Mouse (Mus musculus): ENCODE measurements around the gene Myo18a. TPM values are rescaled to one million over a fixed set of nuclear protein-coding genes. Genes with fewer than 3 reads are reported as not detected.
"Not testable (repeated sequence)": the region's sequence is repeated elsewhere in the genome, so short reads cannot be mapped to it uniquely, and the experiment has no call there.

Myo18a gene
- 23.5 and 24.5 TPM in 2 replicates for polyA plus RNA-seq (2012; rRNA removed)

DNA sequence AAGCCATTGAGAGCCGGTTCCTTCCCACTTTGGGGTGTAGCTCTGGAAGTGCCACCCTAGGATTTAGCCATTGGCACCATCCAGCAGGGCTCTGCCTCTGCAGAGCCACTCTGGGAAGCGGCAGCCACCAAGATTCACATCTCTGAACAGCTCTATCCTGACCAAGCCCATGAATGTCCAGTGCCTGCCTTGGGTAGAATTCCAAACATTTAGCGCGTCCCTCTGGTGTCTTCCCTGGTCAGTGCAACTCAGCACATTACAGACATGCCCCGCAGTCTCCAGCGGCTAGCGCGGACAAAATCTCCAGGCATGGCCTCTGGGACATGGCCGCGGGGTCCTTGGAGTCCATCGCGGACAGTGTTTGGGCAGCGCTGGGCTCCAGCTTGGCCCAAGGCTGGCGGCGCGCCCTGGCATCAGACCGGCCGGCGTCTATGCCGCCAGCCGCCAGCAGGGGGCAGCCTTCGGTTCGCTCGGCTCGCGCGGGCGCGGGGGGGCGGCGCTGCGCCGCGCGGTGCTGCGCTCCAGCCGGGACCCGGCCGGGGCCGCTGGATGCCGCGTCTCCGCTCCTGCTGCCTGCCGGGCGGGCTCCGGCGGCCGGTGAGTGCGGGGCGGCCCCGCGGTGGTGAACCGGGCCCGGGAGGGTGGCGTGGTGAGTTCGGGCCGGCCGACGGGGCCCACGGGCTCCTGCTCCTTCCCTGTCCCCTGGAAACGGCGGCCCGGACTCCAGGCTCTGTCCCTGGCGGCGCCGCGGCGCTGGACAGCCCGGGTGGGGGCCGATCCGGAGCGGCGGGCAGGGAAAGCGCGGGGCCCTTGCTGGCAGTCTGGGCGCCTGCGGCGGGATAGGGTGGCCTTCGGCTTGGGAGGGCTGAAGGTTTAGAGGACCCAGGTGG lies at the start of gene Myo18a:
Gene Myo18a, plus strand, starts transcription at position 464 of the 890 bp plus-strand sequence.
- DNase-seq (ENCODE audit: low read depth): no peak

DNA sequence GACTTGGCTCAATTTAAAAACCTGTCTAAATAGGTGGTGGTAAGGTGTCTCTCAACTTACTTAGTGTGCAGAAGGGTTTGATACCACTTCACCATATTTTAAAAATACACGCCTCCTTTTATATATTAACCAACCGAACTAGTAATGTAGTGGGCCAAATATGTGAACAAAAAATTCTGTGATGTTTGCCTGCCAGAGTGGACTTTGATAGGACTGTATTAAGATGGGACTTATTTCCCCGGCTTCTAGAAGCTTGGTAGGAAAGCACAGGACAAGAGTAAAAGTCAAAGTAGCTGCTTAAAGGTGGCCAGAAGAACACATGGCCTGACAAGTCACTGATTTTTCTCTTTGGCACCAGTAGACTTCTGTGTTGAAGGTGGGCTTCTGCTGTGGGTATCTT lies 49.3 kb upstream of the Myo18a start:
- no peak for DNase-seq (ENCODE audit: low read depth)

DNA sequence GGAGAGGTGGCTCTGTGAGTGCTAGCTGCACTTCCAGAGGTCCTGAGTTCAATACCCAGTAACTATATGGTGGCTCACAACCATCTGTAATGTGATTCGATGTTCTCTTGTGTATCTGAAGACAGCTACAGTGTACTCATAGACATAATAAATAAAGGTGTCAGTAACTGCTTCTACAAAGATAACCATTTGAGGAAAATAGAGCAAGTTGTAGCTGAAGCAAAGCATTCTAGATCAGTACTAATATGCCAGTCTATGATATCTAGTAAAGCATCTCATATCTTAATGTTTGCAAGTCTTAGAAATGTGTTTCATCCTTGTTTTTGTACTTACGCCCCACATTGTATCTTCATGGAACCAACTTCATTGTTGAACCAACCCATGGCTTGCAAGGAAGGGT lies 44.0 kb upstream of the Myo18a start:
- no peak for DNase-seq (ENCODE audit: low read depth)

DNA sequence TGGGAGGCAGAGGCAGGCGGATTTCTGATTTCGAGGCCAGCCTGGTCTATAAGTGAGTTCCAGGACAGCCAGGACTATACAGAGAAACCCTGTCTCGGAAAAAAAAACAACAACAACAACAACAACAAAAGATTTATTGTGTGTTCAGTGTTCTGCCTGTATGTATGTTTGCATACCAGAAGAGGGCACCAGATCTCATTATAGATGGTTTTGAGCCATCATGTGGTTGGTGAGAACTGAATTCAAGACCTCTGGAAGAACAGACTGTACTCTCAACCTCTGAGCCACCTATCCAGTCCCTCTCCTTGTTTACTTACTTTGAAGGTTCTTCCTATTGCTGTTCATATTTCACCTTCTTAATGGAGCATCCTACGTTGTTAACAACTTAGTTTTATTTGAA lies 41.7 kb upstream of the Myo18a start:
- DNase-seq (ENCODE audit: low read depth): no peak

DNA sequence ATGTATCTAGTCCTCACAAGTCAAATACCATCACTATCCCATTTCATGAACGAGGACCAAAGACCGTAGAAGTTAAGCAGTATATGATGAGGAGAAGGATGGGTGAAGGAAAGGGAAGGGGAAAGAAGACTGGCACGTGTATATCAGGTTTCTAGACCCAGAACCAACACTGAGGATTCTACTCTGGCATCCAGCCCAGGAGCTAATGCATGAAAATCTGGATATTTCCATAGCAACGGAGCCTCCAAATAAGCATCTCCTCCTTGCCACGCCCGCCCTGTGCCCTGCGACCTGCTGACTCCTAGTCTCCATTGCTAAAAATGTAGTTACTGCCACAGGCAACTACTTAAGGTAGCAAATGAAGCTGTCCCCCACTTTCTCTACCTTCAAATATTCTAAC lies 38.3 kb upstream of the Myo18a start:
- no peak for DNase-seq (ENCODE audit: low read depth)

DNA sequence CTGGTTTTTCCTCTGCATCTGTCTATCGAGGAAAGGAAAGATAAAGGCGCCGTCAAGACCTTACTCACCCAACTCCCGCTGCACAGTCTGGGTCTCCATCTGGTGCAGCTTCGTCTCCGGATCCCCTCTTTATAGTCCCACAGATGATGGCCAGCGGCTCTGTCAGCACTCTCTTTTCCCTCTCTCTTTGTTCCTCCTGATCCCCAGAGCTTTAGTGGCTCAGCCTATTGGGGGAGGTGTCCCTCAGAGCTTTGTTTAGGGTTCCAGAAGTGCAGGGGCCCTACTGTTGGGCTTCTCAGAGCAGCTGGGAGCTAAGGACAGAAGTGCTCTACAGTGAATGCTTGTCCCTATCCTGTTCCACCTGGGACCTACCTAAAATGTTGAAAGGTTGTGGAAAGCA lies 37.9 kb upstream of the Myo18a start, which contains the start of gene Cryba1:
Gene Cryba1, minus strand, starts transcription at position 101 of the 400 bp plus-strand sequence.
- DNase-seq (ENCODE audit: low read depth): no peak

DNA sequence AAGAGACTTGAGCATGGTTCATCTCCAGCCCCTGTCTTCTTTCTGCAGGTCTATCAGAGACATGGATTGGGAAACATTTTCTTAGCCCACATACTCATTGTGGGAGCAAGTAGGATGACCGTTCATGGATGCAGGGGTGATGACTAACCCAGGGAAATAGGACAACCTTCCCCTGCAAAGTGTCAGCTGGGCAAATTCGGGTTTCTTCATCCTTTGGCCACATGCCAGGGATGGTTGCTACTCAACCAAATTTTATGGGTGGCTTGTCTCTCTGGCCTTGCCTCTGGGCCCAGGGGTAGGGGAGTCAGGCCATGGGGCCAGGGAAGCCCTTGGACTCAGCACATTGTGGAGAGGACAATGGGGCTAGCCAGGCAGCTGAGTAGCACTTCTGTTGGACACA lies 34.5 kb upstream of the Myo18a start:
- no peak for DNase-seq (ENCODE audit: low read depth)

DNA sequence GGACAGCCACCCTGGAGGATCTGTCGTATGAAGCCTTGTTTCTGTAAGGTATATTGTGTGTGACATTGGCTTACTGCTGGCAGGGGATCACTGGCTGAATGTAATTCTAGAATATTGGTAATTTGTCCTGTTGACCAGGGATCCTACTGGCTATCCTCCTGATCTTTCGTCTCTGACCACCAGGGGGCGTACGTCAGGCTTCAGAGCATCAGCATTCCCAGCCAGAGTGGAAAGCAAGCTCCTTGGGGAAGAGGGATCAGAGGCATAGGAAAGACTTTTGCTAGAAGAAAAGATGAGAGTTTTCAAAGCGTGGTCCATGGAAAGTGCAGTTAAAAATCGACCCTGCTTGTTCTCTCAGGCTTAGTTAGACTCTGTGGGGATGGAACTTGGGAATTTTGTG lies 25.8 kb upstream of the Myo18a start:
- no peak for DNase-seq (ENCODE audit: low read depth)

DNA sequence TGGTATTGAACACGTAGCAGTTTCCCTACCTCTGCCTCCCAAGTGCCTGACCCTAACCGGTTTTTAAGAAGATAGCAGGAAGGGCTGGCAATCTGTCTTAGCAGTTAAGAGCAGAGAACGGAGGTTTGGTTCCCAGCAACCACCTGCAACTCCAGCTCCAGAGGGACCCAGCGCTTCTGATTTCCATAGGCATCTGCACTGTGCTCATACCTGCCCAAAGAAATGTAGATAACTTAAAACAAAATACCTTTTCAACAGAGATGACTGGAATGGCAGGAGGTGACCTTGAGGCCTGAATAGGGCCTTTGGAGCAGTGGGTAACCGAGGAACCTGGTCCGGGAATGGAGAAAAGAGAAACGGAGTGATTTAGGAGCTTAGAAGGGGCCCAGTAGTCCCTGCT lies 24.5 kb upstream of the Myo18a start:
- DNase-seq (ENCODE audit: low read depth): no peak

DNA sequence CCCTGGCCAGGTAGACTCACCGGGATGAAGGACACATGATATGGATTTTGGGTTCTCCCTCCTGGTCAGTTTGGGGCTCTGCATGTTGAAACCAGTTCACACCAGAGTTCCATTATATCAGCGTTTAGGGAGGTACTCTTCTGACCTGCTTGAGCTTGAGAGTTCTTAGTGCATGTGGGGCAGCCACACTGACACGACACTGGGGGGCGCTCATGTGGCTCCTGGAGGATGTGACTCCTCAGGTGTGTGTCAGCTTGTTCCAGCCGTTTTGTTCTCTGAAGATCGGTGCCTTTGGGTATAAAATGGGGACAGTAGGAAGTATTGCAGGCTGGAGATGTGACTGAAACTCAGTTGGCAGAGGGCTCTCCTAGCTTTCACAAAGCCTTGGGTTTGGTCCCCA lies 19.1 kb upstream of the Myo18a start:
- DNase-seq (ENCODE audit: low read depth): no peak

DNA sequence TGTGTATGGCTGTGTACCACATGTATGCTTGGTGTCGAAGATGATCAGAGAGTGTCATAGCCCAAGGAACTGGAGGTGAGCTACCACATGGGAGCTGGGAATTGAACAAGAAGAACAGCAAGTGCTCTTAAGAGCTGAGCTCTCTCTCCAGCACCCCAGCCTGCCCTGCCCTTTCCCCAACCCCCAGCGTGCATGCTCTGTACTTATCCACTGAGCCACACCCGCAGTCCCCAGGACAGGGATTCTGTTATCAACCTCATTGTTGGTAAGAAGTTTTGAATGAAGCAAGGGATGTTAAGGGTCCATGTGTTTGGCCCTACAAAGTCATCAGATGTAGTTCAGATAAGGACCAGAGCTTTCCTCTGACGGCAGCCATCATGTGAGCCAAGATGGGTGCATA lies 16.4 kb upstream of the Myo18a start:
- DNase-seq (ENCODE audit: low read depth): no peak

DNA sequence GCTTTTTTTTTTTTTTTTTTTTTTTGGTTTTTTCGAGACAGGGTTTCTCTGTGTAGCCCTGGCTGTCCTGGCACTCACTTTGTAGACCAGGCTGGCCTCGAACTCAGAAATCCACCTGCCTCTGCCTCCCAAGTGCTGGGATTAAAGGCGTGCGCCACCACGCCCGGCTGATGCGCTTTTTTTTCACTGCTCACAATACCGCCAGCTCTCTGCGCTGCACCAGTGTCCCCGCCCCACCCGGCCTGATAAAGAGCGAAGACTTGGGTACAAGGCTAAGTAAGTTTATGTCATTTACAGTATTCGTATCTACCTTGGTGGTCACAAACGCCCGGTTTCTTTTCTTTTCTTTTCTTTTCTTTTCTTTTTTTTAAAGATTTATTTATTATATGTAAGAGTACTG lies 15.9 kb upstream of the Myo18a start:
- not testable (repeated sequence) for DNase-seq (ENCODE audit: low read depth)

DNA sequence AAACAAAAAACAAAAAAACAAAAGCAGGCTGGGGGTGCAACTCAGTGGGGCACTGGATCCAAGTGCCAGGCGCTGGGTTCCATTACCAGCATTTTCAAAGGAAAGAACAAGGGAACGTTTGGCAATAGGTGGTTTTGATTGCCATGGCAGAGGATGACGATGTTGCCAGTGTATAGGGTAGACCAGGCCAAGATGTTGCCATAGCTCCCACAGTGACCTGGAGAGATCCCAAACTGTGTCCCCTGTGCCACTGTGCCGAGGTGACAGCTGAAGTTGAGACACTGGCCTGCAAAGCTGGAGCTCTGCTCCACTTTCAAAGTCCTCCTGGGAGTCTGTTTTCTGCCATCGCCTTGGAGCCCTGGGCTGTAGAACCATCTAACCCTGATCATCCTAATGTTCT lies 14.1 kb upstream of the Myo18a start:
- DNase-seq (ENCODE audit: low read depth): no peak

DNA sequence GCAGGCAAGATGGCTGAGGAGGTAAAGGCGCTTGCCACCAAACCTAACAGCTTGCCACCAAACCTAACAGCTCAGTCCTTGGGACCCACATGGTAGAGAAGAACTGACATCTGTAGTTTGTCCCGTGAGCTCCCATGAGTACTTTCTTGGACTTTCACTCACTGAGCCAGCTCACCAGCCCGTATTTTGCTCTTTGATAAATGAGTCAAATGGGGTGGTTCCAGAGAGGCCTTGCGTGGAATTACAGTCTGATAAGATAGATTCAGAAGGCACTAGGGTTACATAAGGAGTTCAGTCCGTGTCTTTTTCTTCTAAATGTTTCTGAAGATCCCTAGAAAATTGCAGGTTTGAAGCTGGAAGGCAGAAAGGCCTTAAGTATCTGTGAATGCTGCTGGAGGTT lies 10.5 kb upstream of the Myo18a start:
- DNase-seq (ENCODE audit: low read depth): no peak

DNA sequence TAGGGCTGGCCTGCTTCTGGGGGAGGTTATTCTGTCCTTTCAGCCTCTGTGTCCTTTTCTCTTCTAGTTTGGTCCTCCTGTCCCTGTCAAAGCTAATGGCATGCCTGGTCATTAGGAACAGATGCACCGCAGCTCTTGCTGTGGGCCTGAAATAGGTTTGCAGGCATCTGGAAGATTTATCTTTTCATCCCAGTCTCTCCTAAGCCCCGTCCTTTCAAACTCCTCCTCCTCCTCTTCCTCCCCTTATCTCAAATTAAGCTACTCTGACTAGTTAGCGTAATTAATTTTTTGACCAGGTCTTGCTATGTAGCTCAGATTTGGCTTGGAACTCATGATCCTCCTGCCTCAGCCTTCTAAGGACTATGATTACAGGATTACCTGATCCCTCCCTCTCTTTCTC lies 9.6 kb upstream of the Myo18a start:
- DNase-seq (ENCODE audit: low read depth): no peak

DNA sequence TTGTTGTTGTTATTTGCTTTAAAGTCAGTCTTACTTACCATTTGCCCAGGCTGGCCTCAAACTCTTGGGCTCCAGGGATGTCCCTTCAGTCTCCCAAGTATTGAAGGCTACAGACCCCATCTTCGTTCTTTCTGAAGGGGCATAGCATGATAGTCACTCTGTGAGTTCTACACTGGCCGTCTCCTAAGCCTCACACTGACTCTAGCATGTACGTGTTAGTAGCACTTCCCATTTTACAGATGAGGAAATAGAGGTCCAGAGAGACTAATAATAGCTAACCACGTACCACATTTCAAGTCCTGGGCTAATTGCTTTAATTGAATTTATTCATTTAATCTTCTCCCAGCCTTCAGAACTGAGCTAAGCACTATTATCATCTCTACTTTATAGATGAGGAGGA lies 3.0 kb upstream of the Myo18a start:
- no peak for DNase-seq (ENCODE audit: low read depth)

DNA sequence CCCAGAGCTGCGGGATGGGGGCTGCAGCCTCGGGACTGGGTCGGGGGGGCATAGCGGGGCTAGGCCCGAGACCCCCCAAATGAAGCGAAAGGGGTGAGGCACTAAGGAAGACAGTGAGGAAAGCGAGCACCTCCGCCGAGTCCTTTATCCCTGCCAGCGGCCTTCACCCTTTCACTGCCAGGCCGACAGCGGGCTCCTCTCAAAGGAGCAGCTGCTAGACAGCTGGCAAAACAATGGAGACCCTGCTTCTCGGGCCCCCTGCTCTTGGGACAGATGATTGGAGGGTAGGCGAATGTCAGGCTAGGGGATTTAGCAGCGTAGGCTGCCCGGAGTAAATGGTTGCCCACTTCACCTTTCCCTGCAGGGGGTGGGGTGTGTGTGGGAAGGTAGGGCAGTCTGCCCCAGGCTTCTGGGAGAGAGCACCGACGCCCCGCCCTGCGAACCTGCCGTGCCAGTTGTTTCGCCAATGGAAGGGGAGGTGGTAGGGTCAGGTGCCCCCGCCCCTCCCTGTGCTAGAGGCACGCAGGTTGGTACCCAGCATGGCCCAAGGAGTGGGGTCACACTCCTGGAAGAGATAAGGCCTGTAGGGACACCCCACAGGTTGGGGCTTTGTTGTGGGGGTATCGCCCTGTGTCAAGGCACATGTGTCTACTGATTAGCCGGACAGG lies 761 bp downstream of the Myo18a start:
- DNase-seq (ENCODE audit: low read depth): no peak

DNA sequence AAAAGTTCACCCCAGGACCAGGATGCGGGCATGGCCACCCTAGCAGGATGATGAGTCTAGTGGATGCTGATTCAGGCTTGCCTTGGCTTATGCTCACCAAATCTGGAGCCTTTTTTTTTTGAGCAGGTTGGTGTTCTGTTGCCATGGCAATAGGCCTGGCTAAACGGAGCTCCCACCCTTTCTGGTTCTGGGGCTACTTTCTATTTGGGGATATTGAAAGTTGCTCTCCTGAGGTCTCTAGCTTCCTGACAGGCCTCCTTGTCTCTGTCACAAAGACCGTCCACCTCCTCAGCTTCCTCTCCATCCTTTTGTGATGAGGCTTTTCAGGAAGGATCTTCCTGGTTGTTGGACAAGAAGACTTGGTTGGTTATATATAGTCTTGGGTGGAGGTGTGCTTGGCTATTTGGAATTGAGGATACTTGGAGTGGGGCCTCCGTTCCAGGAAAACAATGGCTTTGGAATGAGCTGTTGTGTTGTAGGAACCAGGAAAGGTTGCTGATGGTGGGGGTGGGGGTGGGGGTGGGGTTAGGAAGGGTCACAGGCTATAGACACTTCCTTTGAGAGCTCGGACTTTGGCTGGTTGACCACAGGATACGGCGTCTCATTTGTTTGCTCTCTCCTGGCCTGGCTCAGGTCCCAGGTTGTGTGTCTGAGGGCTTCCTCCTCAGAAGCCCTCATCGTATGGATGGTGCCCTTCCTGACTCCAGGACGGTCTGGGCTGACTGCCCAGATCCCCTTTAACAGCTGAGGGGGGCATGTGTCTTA lies 1.8 kb downstream of the Myo18a start:
- DNase-seq (ENCODE audit: low read depth): no peak

DNA sequence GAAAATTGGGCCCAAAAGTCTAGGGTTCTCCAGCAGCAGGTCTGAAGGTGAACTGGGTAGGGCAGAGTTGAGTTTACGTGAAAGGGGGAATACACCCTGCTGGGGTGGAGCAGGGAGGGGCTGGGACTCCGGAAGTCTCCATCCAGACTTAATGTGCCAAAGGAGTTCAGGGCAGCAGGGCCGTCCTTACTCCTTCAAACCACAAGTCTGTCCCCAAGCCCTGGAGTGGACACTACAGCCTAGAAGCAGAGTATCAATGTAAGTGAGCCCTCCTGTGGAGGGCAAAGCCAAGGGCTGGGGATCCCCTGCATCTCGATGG lies 2.4 kb downstream of the Myo18a start:
- no peak for DNase-seq (ENCODE audit: low read depth)

DNA sequence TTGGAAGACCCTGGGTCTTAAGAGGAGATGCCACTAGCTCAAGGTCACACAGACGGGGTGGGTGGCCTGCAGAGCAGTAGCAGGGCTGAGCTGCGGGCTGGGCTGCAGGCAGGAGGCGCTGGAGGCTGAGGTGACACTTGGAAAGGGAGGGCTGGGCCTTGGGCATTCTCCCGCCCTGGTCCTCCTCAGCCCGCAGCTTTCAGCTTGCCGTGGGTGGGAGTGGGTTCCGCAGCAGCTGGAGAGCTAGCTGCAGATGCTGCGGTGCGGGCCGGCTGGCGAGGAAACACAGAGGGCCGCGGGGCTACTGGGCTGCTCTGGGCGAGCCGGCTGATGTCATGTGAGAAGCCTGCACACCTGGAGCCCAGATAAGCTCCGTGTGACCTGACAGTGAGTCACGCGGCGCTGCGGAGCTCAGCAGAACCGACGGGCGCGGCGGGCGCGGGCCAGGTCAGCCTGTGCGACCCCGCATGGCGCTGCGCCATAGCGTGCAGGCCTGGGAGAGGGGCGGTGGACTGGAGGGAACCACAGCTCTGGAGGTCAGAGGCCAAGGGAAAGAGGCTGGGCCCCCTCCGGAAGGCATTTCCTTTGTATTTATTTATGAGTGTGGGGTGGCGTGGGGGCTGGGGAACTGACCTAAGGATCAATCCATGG lies 3.4 kb downstream of the Myo18a start:
- no peak for DNase-seq (ENCODE audit: low read depth)

DNA sequence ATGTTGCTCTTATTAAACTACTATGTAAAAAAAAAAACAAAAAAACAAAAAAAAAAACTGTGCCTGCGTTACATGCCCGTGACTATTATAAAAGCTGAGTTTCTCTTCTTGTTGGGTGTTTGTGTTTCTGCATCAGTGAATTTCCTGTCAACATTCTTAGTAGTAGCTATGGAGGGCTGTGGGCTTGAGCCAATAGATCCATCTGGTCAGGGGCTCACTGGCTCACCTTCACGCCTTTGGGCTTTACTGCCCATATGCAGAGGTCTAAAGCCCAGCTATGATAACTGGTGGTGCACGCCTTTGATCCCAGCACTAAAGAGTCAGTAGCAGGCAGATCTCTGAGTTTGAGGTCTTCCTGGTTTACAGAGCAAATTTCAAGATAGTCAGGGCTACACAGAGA lies 6.5 kb downstream of the Myo18a start:
- DNase-seq (ENCODE audit: low read depth): no peak

DNA sequence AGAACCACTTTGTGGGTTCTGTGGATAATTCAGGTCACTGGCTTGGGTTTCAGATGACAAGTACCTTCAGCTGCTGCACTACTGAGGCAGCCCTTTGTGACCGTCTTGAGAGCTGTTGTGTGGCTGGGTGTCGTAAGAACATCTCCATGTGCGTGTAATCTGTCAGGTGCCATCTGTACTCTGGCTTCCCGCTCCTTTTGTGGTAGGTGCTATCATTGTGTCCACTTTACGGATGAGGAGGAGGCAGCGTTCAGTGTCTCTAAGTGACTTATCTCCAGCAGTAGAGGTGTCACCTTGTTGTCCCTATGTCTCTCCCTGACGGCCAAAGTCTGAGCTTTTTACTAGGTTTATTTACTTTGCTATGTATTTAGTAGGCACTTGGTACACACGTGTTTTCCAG lies 7.3 kb downstream of the Myo18a start:
- no peak for DNase-seq (ENCODE audit: low read depth)
